Mouse (Mus musculus) urinary bladder, postnatal 14 days (tissue): ENCODE measurements around the gene Ctbs.
"Not testable (repeated sequence)": the region's sequence is repeated elsewhere in the genome, so short reads cannot be mapped to it uniquely, and the experiment has no call there.

Experiments used
- DNase-seq: peaks from one replicate; pipeline ENCODE4 v3.0.0; 2021; ENCODE audit warnings: low spot score

Gene Ctbs

DNA sequence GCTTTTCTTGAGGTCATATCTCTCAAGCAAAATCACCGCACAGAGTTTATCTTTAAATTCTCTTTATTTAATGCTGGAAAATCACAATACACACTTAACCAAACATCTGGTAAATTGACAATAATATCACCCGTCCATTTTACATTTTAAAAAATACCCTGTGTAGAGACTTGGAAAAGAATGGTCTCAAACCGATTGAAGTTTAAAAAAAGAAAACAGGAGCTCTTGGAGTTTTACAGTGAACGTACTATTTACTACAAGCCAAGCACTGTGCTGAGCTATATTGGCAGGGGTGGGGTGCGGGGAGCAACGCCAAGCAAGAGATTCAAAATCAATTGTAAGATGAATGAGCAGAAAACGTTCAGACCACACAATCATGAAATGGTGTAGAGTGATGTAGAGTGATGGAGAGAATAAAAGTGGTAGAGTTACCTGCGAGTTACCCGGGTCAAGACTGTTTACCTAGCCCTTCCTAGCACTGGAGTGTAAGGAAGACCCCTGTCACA is at the start of gene Ctbs:
Gene Ctbs, plus strand, starts transcription at position 51 of the 506 bp plus-strand sequence.
- no peak for DNase-seq

DNA sequence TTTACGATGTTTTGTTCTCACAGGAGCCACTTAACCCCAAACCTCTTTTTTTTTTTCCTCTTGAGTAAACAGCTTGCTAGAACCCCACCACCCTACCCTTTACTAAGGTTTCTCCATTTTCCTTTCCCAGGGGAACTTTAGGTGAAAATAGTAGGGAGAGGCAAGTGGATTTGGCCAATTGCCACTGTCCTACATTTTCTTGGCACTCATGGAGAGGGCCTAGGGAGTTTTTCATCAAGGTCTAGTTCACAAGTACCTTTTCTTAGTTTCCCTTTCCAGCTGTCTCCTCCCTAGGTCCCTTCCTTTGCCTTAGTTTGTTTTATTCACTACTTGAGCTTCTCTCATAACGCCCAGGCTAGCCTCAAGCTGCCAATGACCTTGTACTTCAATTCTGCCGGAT is 45.8 kb upstream of the Ctbs start:
- no peak for DNase-seq

DNA sequence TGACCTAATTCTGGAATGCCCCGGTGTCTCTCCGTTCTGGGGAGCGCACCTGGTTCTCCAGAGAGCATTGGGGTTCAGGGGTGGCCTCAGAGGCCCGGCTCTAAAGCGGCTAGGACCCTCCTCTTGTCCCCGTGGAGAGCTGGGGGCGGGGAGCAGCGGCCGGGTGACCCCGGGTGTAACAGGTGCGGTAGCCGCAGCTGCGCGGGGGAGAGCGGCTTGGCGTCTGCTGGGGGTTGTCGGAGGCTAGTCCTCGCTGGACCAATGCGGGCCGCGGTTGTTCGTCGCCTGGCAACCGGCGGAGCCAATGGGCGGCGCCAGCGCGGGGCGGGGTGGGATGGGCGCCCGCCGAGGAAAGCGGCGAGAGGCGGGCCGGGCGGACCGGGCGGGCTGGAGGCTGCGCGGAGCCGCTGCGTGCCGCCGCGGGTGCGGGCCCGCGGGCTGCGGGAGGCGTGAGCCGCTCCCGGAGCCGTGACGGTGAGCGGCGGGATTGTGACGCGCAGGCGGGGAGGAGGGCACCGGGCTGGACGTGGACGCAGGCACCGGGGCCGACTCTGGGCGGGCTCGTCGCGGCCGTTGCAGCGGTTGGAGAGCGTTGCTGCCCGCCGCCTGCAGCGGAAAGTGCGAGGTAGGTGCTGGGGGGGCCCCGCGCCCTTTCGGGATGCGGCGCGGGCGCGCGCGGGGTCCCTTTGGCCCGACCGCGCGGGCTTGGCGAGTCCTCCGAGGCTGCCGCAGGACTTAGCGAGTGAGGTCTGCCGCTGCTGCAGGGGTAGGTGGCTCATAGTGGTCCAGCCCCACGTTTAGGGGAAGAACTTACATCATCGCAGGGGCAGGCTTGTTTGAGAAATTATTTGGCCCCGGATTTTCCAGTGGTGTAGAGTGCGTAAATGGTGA is 45.0 kb upstream of the Ctbs start, which contains the start of gene Ssx2ip:
Gene Ssx2ip, plus strand, starts transcription at position 332 of the 891 bp plus-strand sequence.
- peak; percentile 98 for DNase-seq

DNA sequence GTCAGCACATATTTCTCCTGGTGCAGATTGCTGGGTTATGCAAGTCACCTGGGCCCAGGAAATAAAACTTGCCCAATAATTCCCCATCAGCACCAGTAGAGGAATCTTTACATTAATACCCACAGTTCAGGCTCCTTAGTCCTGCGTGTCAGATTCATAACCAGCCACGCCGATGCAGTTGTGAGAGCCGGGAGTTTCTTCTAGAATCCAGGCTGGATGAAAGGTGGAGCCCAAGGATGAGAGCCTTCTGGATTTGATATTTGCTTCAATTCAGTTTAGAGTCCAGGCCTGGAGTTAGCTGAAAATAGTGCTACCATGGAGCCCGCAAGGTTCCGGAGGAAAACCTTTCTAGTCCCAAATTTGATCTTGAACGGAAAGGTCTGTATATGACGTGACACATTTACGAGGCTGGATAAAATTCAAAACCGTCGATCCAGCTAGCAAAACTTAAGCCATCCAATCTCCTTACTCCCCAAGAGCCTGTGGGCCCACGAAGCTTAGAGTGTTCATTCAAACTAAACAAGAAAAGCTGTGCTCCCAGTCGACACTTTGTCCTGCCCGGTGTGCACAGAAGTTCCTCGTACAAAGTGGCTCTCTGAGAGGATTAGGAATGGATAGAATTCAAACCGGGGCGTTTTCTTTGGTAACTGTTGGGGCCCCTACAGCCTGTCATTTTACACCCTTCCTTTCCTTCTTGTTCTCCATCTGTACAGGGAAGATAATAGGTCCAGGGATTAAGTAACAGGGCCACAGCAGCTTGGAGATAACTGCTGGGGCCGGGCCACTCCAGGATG is 44.2 kb upstream of the Ctbs start:
- no peak for DNase-seq

DNA sequence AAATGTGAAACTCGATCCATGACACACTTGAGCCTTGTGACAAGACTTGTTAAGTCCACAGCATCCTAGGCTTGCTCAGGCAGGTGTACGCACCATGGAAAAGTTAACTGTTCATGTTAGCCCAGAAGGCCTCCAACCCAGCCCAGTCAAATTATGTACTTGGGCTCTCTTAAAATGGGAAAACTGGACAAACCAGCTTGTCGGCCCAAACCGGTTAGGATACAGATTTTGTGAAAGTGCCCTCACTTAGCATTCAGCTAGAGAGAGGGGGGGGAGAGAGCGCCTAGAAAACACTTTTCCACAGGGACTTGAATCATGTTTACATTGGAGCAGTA is 43.6 kb upstream of the Ctbs start:
- peak; percentile 85 for DNase-seq

DNA sequence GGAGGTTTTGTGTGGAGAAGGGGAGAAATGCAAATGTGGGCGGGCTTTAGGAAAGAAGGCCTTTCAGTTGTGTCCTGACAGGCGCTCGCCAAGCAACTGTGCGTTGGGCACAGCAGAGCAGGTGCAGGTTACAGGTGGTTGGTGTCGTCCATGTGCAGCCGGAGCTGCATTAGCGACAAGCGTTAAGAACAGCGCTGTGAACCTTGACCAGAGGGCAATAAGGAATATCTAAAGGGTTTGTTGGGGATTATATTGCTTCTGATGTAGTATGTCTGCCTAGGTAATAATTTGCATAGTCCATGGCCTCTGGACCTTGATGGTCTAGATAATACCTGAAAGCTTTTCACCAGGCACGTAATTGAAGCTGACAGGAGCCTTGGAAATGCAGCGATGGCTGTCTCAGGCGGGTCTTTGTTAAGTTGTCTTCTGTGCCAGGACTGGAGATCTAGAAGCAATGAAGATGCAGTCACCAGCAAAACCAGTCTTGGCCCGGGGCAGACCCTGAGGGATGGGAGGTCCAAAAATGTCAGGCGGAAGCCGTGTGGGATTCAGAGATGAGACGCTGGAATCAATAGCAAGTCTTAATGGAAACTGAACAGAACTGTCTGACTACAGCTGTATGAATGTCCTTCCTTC is 42.4 kb upstream of the Ctbs start:
- no peak for DNase-seq

DNA sequence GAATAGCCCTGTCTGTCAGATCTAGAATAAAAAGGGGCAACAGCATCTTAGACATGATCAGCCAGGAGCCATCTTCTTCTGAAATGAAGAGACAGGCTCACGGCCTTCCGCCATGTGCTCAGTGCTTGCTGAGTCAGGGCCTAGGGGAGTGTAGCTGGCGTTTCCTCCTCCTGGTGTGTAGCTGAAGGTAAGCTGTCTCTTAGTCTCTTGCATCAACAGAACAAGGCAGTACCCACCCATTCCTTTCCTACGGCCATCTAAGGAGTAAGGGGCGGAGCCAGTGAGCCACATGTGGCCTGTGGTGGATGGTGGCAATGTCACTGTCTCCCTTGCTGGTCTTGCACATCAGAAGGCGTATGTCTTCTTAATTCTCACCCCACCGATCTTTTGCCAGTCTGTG is 39.5 kb upstream of the Ctbs start:
- DNase-seq = no peak

DNA sequence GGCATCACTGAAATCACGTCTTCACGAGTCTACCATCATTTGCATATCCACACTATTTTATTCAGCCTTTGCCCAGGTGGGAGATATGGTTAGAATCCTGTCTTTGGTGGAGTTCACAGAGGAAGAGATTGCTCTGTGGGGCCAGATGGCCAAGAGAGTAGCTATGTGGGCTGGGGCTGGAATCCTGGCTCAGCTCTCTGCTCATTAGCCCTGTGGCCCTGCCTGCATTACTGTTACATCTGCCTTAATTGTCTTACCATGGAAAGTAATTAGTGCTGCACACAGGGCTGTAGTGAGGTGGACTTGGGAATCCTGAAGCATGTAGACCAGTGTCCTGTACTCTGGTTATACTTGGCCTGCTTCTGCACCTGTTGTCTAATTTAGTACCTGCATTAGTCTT is 37.6 kb upstream of the Ctbs start:
- DNase-seq = no peak

DNA sequence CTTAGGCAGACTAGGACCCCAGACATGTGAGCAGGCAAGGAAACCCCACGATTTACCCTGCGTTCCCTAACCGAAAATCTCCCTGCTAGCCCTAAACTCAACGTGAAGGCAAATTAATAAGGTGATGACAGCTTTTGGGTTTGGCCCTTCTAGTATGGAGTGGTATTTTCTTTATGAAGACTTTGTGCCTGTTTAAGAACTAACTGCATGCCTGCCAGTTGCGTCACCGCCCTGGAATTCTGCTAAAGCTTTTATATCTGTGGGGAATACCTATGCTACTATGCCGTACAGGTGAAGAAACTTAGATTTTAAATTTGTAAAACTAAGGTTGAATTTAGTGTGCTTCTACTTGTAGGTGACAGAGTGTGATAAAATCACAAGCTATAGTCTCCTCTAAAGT is 37.1 kb upstream of the Ctbs start:
- no peak for DNase-seq

DNA sequence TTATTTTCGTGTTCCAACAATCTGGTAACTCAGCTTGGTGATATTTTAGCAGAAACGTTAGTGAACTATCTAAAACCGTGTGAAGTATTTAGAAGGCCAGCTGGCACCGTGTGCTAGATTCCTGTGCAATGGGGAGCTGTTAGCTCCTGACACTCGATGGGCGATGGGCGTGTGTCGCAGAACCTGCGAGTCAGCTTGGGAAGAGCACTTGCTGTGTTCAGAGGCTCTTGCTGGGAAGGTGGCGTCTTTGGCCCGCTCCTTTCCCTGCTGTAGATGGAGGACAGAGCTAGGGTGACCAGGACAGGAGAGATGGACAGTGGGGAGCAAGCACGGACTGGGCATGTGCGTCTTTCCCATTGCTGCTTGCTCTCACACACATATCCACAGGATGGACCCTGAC is 36.6 kb upstream of the Ctbs start:
- DNase-seq = no peak

DNA sequence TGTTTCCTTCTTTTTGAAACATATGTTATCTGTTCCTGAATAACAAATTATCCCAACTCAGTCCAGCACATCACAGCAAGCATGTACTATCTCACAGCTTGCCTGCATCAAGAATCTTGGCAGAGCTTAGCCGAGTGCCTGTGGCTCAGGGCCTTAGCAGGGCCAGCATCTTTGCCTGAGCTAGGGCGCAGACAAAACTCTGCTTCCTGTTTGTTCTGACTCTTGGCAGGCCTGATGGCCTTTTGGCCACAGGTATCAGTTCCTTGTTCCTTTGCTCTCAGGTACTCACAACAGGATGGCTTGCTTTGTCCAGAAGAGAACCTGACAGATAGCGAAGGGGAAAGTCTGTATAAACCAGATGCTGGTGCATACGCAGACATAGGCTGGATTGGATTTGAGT is 35.6 kb upstream of the Ctbs start:
- DNase-seq = no peak

DNA sequence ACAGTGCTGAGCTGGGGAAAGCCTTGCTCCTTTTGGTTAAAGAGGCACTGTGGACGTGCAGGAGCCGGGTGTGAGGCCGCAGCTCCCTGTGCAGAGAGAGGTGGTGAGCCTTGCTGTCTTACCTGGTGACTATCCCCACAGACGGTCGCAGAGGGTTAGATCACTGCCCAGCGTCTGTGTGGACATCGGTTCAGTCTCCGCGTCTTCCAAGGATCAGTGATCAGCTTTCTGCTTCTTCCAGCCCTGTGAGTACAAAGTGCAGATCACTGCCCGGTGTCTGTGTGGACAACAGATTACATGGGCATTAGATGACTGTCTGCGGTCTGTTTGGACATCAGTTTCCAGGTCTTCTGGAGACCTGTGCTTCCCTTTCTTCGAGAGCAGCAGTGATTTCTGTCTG is 35.0 kb upstream of the Ctbs start:
- no peak for DNase-seq

DNA sequence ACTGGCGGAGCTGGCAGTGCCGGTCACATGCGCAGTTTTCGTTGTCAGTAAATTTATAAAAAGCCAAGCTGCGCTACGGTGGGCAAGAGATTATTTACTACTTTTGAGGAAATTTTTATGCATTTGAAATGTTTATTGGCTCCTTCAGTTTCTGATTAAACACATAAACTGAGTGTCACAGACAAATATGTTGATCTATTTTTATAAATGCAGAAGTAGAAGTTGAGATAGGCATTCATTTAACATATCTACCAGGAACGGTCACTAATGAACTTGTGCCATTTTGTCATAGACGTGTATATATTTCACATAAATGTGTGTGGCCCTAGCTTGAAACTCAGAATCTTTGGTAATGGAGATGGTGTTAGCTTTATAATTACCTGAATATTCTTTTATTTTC is 31.7 kb upstream of the Ctbs start:
- no peak for DNase-seq

DNA sequence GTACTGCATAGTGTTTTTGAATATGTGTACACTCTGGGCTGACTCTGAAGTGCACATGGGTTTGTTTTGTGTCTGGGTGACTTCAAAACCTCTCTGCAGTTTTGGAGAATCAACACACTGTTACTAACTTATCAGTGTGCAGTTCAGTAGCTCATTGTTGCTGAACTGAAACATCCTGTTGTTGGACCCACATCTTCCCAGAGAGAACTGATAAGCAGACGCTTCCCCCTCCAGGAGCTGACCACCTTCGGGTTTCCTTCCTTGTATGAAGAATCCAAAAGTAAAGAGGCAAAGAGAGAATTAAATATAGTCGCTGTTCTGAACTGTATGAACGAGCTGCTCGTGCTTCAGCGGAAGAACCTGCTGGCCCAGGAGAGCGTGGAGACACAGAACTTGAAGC is 30.7 kb upstream of the Ctbs start:
- DNase-seq = no peak

DNA sequence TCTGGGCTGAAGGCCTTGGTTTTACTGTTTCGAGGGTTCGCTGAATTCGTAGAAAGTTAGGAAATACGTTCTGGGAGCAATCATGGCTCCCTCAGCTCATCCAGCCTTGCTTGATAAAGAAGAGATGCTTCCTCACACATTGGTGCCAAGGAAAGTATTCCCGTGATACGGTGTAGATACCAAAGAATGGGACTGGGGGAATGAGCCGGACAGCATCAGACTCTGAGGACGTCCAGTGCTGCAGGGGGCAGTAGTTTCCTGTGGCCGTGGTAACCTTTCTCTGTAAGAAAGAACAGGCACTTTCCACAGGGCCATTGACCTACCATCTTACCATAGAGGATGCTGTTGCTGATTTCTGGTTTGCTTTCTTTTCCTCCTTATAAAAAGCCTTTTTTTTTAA is 30.1 kb upstream of the Ctbs start:
- DNase-seq = no peak

DNA sequence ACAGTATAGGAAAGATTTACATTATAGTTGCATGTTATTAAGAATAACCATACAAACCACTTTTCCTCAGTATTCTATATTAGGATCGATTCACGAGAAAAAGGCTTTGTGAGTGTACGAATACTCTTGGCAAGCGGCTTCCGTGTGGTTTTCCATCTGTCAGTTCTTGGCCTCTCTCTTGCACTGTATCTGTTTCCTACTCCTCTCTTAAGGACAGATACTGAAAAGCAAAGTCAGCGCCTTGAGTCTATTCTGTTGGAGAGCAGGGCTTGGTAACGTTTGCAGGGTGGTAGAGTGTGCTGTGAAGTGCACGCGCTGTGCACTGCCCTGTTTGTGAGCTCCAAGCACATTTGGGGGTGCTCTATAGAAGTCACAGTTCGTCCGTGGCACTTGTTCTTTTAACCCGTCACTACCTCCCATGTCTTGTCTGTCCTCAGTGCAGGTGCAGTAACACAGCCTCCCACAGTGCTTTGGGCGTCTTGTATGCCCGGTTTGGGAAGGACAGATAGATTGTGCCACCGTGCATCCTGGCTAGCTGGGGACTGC is 29.5 kb upstream of the Ctbs start:
- DNase-seq = no peak

DNA sequence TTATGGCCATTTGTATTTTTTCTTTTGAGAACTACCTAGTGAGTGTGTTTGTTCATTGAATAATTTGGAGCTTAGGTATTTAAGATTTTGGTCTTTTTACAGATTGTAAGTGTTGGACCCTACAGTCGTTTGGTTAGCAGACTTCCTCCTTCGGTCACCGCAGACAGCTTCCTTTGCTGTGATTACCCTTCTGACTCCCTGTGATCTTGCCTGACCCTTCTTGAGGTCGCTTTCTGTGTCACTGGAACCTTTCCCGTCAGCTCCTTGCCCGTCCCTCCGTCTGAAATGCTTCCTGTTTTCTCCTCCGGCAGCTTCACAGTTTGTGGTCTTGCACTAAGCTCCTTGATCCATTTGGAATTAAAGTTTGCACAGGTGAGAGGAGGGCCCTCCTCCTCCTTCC is 27.8 kb upstream of the Ctbs start:
- no peak for DNase-seq

DNA sequence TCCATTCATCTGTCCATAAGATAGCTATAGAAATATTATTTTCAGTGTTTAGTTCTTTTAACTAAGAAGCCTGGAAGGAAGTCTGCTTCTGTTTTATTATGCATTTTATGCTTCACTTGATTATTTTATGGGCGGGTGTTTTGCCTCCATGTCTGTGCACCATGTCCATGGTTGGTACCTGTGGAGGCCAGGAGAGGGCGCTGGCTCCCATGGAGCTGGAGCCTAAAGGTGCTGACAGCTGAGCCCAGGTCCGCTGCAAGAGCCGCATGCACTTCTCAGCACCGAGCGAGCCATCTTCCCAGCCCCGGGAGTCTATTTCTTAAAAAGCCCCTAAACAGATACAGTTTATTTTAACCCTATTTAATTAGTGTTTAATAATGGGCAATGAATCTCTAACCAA is 25.9 kb upstream of the Ctbs start:
- no peak for DNase-seq

DNA sequence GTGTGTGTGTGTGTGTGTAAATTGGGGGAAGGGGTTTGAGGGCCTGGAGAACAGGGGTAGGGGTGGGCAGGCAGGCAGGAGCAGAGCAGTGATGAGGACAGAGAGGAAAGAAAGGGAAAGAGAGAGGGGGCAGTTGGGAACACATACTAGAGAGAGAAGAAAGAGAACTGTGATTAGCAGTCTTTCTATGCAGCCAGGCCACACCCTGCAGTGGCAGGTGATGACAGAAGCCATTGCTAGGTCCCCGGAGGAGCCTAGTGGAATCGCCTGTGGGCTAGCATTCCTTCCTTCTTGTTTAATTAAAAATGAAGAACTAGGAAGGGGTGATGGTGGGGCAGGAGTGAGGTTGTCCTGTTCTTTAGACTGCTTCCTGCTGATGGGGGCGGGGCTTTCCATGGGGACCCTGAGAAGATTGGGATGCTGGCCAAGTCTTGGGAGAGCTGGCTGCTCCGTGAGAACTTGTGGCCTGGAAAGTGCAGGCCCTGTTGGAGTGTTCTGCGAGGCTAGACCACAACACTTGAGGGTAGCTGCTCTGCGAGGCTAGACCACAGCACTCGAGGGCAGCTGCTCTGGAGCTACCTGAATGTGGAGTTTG is 25.2 kb upstream of the Ctbs start:
- DNase-seq = no peak

DNA sequence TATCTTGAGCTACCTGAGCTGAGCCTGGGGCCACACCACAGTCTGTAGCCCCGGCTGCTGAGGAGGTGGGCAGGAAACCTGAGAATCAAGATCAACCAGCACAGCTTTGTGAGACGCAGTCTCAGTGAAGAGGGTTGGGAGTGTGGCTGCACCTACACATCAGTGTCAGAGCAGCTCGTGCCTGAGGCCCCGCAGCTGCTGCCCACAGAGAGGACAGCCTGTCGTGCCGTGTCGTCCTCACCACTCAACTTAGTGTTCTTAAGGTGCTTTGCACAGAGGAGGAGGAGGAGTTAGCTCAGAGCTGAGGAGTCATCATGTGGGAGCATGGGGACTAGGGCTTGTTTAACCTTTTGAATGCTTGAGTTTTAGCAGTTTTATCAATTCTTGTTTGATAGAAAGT is 23.7 kb upstream of the Ctbs start:
- DNase-seq = no peak

DNA sequence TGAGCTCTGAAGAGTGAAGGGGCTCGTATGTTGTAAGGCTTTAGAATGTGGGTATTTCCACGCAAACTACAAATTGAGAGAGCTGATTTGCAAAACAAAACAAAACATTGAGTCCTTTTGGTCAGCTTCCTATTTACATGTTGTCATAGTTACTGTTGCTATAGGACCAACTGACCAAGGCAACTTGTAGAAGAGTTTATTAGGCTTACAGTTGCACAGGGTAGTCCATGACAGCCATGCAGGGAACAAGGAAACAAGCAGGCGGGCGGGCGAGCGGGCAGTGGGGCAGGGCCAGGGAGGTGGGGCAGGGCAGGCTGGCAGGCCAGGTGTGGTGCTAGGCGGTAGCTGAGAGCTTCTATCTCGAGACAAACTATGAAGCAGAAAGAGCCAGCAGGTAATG is 23.1 kb upstream of the Ctbs start:
- no peak for DNase-seq

DNA sequence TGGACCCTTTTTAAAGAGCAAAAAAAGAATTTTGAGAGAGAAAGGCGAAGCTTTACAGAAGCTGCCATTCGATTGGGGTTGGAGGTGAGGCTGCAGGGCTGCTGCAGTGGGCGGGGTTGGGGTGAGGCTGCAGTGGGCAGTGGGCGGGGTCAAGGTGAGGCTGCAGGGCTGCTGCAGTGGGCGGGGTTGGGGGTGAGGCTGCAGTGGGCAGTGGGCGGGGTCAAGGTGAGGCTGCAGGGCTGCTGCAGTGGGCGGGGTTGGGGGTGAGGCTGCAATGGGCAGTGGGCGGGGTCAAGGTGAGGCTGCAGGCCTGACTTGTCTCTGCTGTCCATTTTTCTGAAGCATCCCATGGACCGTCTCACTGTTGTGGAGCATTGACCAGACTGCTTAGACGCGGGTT is 16.5 kb upstream of the Ctbs start:
- DNase-seq = not testable (repeated sequence)
